Mouse (Mus musculus) adrenal gland, postnatal 25 days (tissue): ENCODE results near the gene Prkce. TPM values are rescaled to one million over a fixed set of nuclear protein-coding genes. Genes with fewer than 3 reads are reported as not detected.

ENCODE experiments used
- DNase-seq: peaks from one replicate; pipeline ENCODE4 v3.0.0; 2021; ENCODE audit warnings: mixed read lengths
- total RNA-seq: library from RNA; stranded (reverse); gene quantifications from 2 replicates; pipeline ENCODE4 v1.2.3, GENCODE M21; 2021

Prkce gene
- total RNA-seq, 1 experiment from 2014 or later, result 25.8 TPM

GRCm38 (mm10) chr17:86580724-86581123, 413.1 kb downstream of the Prkce start:
- no peak for DNase-seq

- DNase-seq, result no peak
These were observed 414.8 kb downstream of the Prkce start for GRCm38 (mm10) chr17:86582341-86582740.

- no peak for DNase-seq
These were observed 418.9 kb downstream of the Prkce start for GRCm38 (mm10) chr17:86586441-86586840.

GRCm38 (mm10) chr17:86588704-86589449, 421.3 kb downstream of the Prkce start:
- DNase-seq, result no peak

- no peak for DNase-seq
These were observed 422.1 kb downstream of the Prkce start for GRCm38 (mm10) chr17:86589681-86590080.

- DNase-seq, result no peak
These were observed 423.7 kb downstream of the Prkce start for GRCm38 (mm10) chr17:86591241-86591640.

GRCm38 (mm10) chr17:86592991-86593586, 425.5 kb downstream of the Prkce start:
- DNase-seq, result no peak

- no peak for DNase-seq
These were observed 427.9 kb downstream of the Prkce start for GRCm38 (mm10) chr17:86595526-86595925.

- no peak for DNase-seq
These were observed 433.5 kb downstream of the Prkce start for GRCm38 (mm10) chr17:86601116-86601515.

GRCm38 (mm10) chr17:86601901-86602300, 434.3 kb downstream of the Prkce start:
- no peak for DNase-seq

GRCm38 (mm10) chr17:86603848-86604444, 436.4 kb downstream of the Prkce start:
- DNase-seq, result peak; percentile 8

GRCm38 (mm10) chr17:86607981-86608380, 440.4 kb downstream of the Prkce start:
- DNase-seq, result no peak

- no peak for DNase-seq
These were observed 442.8 kb downstream of the Prkce start for GRCm38 (mm10) chr17:86610271-86610969.

GRCm38 (mm10) chr17:86611772-86612171, 444.2 kb downstream of the Prkce start:
- no peak for DNase-seq

- DNase-seq, result no peak
These were observed 448.2 kb downstream of the Prkce start for GRCm38 (mm10) chr17:86615592-86616291.

GRCm38 (mm10) chr17:86617570-86618237, 450.1 kb downstream of the Prkce start:
- DNase-seq, result peak; percentile 7

- DNase-seq, result peak; percentile 42
These were observed 450.9 kb downstream of the Prkce start for GRCm38 (mm10) chr17:86618431-86618861.

- DNase-seq, result no peak
These were observed 455.3 kb downstream of the Prkce start for GRCm38 (mm10) chr17:86622862-86623261.

GRCm38 (mm10) chr17:86626523-86626922, 458.9 kb downstream of the Prkce start:
- DNase-seq, result no peak

- DNase-seq, result no peak
These were observed 465.5 kb downstream of the Prkce start for GRCm38 (mm10) chr17:86633131-86633530.

GRCm38 (mm10) chr17:86637311-86637710, 469.7 kb downstream of the Prkce start:
- DNase-seq, result no peak

GRCm38 (mm10) chr17:86639279-86639678, 471.7 kb downstream of the Prkce start:
- peak; percentile 13 for DNase-seq
